In genomic region chr6:15396462-15396861, GRCm38 (mm10) we compare ENCODE assay signal across 25 mouse cellular contexts.
DNase-seq lines count a peak whose midpoint lies in the region; ATAC-seq and TF ChIP-seq lines count a peak whose summit lies in the region.
"Had no signal": no experiment of that assay in that cellular context is flagged by ENCODE, and none has a peak within 500 bp of the region (broad histone marks: within the 10 kb centered on the region; RNA-seq: fewer than 3 reads in every experiment).

No protein-coding gene starts in this region.

- H3K4me3 ChIP-seq in forebrain, embryonic 12.5 days (replicated peaks): no peak overlapping the region
- no peak overlapping the region for H3K4me3 ChIP-seq in forebrain, embryonic 14.5 days (ENCODE audit: low read depth, low read length)
- H3K4me3 ChIP-seq in embryonic facial prominence, embryonic 14.5 days (ENCODE audit: low read depth, low read length): no peak overlapping the region
- H3K4me3 ChIP-seq: embryonic facial prominence, embryonic 12.5 days; erythroblast, embryonic 14.5 days; forebrain, embryonic 13.5 days; heart, embryonic 13.5 days; hindbrain, embryonic 12.5 days; hindbrain, embryonic 15.5 days had no signal

- H3K9ac ChIP-seq in forebrain, embryonic 12.5 days: no peak overlapping the region
- H3K9ac ChIP-seq in forebrain, embryonic 14.5 days (ENCODE audit: low read length): no peak overlapping the region
- H3K9ac ChIP-seq in embryonic facial prominence, embryonic 14.5 days (ENCODE audit: low read depth, low read length): no peak overlapping the region
- H3K9ac ChIP-seq: embryonic facial prominence, embryonic 12.5 days; forebrain, embryonic 13.5 days; forebrain, postnatal 0 days; heart, embryonic 13.5 days; hindbrain, embryonic 12.5 days; hindbrain, embryonic 15.5 days had no signal

- no peak overlapping the region for H3K27ac ChIP-seq in forebrain, embryonic 12.5 days
- H3K27ac ChIP-seq in forebrain, embryonic 14.5 days (ENCODE audit: low read depth, low read length): no peak overlapping the region
- no peak overlapping the region for H3K27ac ChIP-seq in embryonic facial prominence, embryonic 14.5 days (replicated peaks; ENCODE audit: low read depth, low read length)
- H3K27ac ChIP-seq: embryonic facial prominence, embryonic 12.5 days; forebrain, embryonic 13.5 days; heart, embryonic 13.5 days; hindbrain, embryonic 12.5 days; hindbrain, embryonic 15.5 days had no signal

- ATAC-seq in forebrain, embryonic 12.5 days (ENCODE audit: low FRiP score): peak; percentile 36; the same call in 1 of the 2 replicates
- no peak for ATAC-seq in forebrain, embryonic 14.5 days
- no peak for ATAC-seq in embryonic facial prominence, embryonic 14.5 days (ENCODE audit: low read depth)
- ATAC-seq: forebrain, postnatal 0 days; intestine, postnatal 0 days had no signal

- TF ChIP-seq CTCF in brain, embryonic 14.5 days (IDR thresholded peaks at IDR 0.05; ENCODE audit: borderline replicate concordance, extremely low read depth, insufficient read depth, insufficient read length): no peak

- H3K36me3 ChIP-seq in forebrain, embryonic 12.5 days (replicated peaks): no peaks in the 10 kb centered on the region
- H3K36me3 ChIP-seq in forebrain, embryonic 14.5 days (ENCODE audit: control insufficient read depth, insufficient read depth, low read length): 0 out of 2 replicates have a peak, but pooled peaks cover 3% of the 10 kb centered on the region
- no peaks in the 10 kb centered on the region for H3K36me3 ChIP-seq in embryonic facial prominence, embryonic 14.5 days (ENCODE audit: control insufficient read depth, insufficient read depth, low read length)
- H3K36me3 ChIP-seq: embryonic facial prominence, embryonic 12.5 days; G1E; hindbrain, embryonic 15.5 days had no signal

- H3K4me1 ChIP-seq in forebrain, embryonic 12.5 days: peaks cover 26% of the 10 kb centered on the region
- H3K4me1 ChIP-seq in forebrain, embryonic 14.5 days (ENCODE audit: control insufficient read depth, insufficient read depth, low read length): peaks cover 21% of the 10 kb centered on the region
- no peaks in the 10 kb centered on the region for H3K4me1 ChIP-seq in embryonic facial prominence, embryonic 14.5 days (ENCODE audit: control insufficient read depth, insufficient read depth, low read length)
- H3K4me1 ChIP-seq: embryonic facial prominence, embryonic 12.5 days; heart, embryonic 13.5 days; hindbrain, embryonic 15.5 days had no signal

- H3K27me3 ChIP-seq in forebrain, embryonic 12.5 days: no peaks in the 10 kb centered on the region
- H3K27me3 ChIP-seq in forebrain, embryonic 14.5 days (replicated peaks; ENCODE audit: control insufficient read depth, insufficient read depth, low read length): no peaks in the 10 kb centered on the region; the same call in 1 of the 2 replicates
- no peaks in the 10 kb centered on the region for H3K27me3 ChIP-seq in embryonic facial prominence, embryonic 14.5 days (replicated peaks; ENCODE audit: control insufficient read depth, insufficient read depth, low read length)
- H3K27me3 ChIP-seq: CH12.LX; embryonic facial prominence, embryonic 12.5 days; forebrain, embryonic 13.5 days; heart, embryonic 13.5 days; hindbrain, embryonic 12.5 days had no signal

- no peak for DNase-seq in forebrain, embryonic 14.5 days (ENCODE audit: low spot score)
- DNase-seq in brain, embryonic 14.5 days (ENCODE audit: low read depth): peak; percentile 50
- DNase-seq in embryonic facial prominence, embryonic 14.5 days (ENCODE audit: low spot score): peak; percentile 19
- no peak for DNase-seq in left cerebral cortex, adult 8-10 months (ENCODE audit: low spot score in 2 of 2)
- no peak for DNase-seq in right cerebral cortex, postnatal 14 days
- no peak for DNase-seq in frontal cortex, postnatal 36 days (ENCODE audit: low spot score in 2 of 2)
- DNase-seq: adrenal gland, adult 8-10 months; adrenal gland, postnatal 25 days; B cell, adult 2 months; cerebellum, adult 18-20 months; cerebellum, adult 9-10 months; cerebellum, postnatal 14 days; forebrain, postnatal 0 days; gastrocnemius, postnatal 25 days; heart, adult 18-20 months had no signal

- H3K4me2 ChIP-seq in forebrain, embryonic 12.5 days: no peak overlapping the region
- no peak overlapping the region for H3K4me2 ChIP-seq in forebrain, embryonic 14.5 days (ENCODE audit: low read length)
- no peak overlapping the region for H3K4me2 ChIP-seq in embryonic facial prominence, embryonic 14.5 days (ENCODE audit: low read depth, low read length)
- H3K4me2 ChIP-seq: embryonic facial prominence, embryonic 12.5 days; forebrain, embryonic 13.5 days; heart, embryonic 13.5 days; hindbrain, embryonic 12.5 days; hindbrain, embryonic 15.5 days had no signal

- WGBS in forebrain, embryonic 12.5 days: 31% methylated on average over 6 of the region's 6 CpGs
- WGBS in forebrain, embryonic 14.5 days: 36% methylated on average over 6 of the region's 6 CpGs
- 35% methylated on average over 6 of the region's 6 CpGs for WGBS in embryonic facial prominence, embryonic 14.5 days

- no peaks in the 10 kb centered on the region for H3K9me3 ChIP-seq in forebrain, embryonic 12.5 days
- no peaks in the 10 kb centered on the region for H3K9me3 ChIP-seq in forebrain, embryonic 14.5 days (replicated peaks; ENCODE audit: control insufficient read depth, low read length)
- no peaks in the 10 kb centered on the region for H3K9me3 ChIP-seq in embryonic facial prominence, embryonic 14.5 days (ENCODE audit: control insufficient read depth, low read length)
- H3K9me3 ChIP-seq: embryonic facial prominence, embryonic 12.5 days; forebrain, embryonic 13.5 days; G1E; heart, embryonic 13.5 days; hindbrain, embryonic 12.5 days; hindbrain, embryonic 15.5 days had no signal

- no peak for TF ChIP-seq POLR2A in brain, embryonic 14.5 days (IDR thresholded peaks at IDR 0.05; ENCODE audit: borderline replicate concordance, extremely low read depth, insufficient read depth, insufficient read length, poor library complexity, severe bottlenecking)

Comparison
In these comparisons a context has a peak if more than half of its experiments do, and no peak if none do; other contexts are left out.
1. DNase-seq: peak in brain, embryonic 14.5 days (single experiment) and embryonic facial prominence, embryonic 14.5 days (single experiment); none in forebrain, embryonic 14.5 days (single experiment), left cerebral cortex, adult 8-10 months (0 of 2), right cerebral cortex, postnatal 14 days (single experiment) and frontal cortex, postnatal 36 days (0 of 2).